Mouse (Mus musculus): ENCODE measurements at regions not wholly inside any gene's neighbourhood (a gene's known extent, or its start where the extent isn't known, plus 50 kb on each side); places are given as distances from the start of the nearest gene placed in this dataset.

DNA sequence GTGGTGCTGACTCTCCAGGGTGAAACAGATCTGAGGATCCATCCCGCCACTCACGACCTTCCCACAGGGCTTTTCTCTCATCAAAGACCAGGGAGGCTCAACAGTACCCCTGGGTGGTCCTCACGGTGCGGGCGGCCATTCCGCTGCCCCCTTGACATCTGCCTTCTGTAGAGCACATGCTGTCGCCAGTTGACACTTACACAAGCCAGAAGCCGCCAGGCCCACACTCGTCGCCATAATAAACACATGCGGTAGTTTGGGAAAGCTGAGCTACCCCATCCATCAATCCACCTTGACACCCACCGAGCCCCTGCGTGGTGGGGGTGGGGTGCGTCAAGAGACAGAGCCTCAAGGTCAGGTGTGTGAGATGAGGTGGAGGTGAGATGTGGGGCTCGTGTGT is 125.7 kb downstream of the Tfap2c start:
- Histone ChIP-seq H3K27ac (ENCODE audit: low read length) (no peak overlapping the region), H3K4me1 (replicated peaks; ENCODE audit: control insufficient read depth, insufficient read depth, low read length) (no peaks in the 10 kb centered on the region), H3K27me3 (replicated peaks; ENCODE audit: control insufficient read depth, insufficient read depth, low read length) (no peaks in the 10 kb centered on the region), H3K9me3 (ENCODE audit: control insufficient read depth, low read length) (no peaks in the 10 kb centered on the region), H3K36me3 (ENCODE audit: control insufficient read depth, insufficient read depth) (no peaks in the 10 kb centered on the region), H3K4me3 (replicated peaks; ENCODE audit: low read length) (no peak overlapping the region), H3K4me2 (ENCODE audit: low read length) (no peak overlapping the region), H3K9ac (replicated peaks; ENCODE audit: low read depth, low read length) (no peak overlapping the region)
- ATAC-seq: no peak
- 80% methylated on average over 15 of the region's 15 CpGs for WGBS

DNA sequence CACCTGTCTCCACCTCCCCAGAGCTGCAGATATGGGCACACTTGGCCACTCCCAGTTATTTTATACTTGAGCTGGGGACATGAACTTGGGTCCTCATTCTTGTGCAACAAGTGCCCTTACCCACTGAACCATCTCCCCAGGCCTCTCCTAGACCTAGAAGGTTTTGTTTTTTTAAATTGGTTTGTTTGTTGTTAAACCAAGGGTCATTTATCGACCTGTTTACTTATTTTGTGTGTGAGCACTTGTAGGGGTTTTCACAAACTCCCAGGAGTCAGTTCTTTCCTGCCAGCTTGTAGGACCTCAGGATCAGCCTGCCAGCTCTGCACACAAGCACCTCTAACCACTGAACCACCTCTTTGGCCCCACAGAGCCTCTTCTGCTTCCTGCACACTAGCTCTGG is 140.8 kb downstream of the Tfap2c start:
- ATAC-seq: no peak
- H3K27ac ChIP-seq (ENCODE audit: low read length): no peak overlapping the region
- no peaks in the 10 kb centered on the region for H3K4me1 ChIP-seq (replicated peaks; ENCODE audit: control insufficient read depth, insufficient read depth, low read length)
- no peak overlapping the region for H3K4me2 ChIP-seq (ENCODE audit: low read length)
- H3K4me3 ChIP-seq (replicated peaks; ENCODE audit: low read length): no peak overlapping the region
- WGBS: 81% methylated on average over 1 of the region's 1 CpGs
- no peaks in the 10 kb centered on the region for H3K9me3 ChIP-seq (ENCODE audit: control insufficient read depth, low read length)
- no peaks in the 10 kb centered on the region for H3K36me3 ChIP-seq (ENCODE audit: control insufficient read depth, insufficient read depth)
- H3K27me3 ChIP-seq (replicated peaks; ENCODE audit: control insufficient read depth, insufficient read depth, low read length): no peaks in the 10 kb centered on the region
- no peak overlapping the region for H3K9ac ChIP-seq (replicated peaks; ENCODE audit: low read depth, low read length)

DNA sequence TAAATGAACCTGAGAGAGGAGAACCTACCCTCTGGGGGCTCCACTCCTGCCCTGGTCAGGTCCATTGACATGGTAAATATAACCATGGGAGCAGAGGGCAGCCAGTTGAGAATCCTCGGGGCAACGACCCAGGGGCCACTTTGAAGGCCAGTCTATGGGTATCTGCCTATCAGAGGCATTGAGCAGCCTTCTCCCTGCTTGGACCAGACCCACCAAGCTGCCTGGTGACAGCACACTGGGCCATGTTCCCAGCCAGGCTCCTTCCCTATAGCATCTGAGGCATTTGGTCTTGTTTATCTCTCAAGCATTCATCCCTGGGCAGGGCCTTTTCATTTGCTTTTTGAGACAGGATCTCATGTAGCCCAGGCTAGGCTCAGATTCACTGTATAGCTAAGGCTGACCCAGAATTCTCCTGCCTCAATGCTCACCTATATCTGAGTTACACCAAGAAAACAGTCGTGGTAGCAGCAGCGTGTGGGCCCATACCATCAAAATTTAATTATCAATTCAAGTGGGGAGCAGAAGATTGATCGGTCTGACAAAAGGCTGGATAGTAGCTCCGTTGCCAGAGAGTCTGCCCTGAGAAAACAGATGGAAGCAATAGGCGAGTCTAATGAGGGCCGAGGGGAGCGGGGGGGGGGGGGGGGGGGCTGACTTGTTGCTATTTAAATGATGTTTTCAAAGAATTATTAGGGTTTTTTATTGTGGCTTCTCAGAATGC is 141.7 kb downstream of the Tfap2c start:
- H3K4me1 ChIP-seq (replicated peaks; ENCODE audit: control insufficient read depth, insufficient read depth, low read length): no peaks in the 10 kb centered on the region
- no peaks in the 10 kb centered on the region for H3K9me3 ChIP-seq (ENCODE audit: control insufficient read depth, low read length)
- ATAC-seq: peak; percentile 74
- no peak overlapping the region for H3K27ac ChIP-seq (ENCODE audit: low read length)
- H3K27me3 ChIP-seq (replicated peaks; ENCODE audit: control insufficient read depth, insufficient read depth, low read length): no peaks in the 10 kb centered on the region
- H3K36me3 ChIP-seq (ENCODE audit: control insufficient read depth, insufficient read depth): no peaks in the 10 kb centered on the region
- no peak overlapping the region for H3K4me2 ChIP-seq (ENCODE audit: low read length)
- no peak overlapping the region for H3K9ac ChIP-seq (replicated peaks; ENCODE audit: low read depth, low read length)
- 40% methylated on average over 9 of the region's 9 CpGs for WGBS
- no peak overlapping the region for H3K4me3 ChIP-seq (replicated peaks; ENCODE audit: low read length)

DNA sequence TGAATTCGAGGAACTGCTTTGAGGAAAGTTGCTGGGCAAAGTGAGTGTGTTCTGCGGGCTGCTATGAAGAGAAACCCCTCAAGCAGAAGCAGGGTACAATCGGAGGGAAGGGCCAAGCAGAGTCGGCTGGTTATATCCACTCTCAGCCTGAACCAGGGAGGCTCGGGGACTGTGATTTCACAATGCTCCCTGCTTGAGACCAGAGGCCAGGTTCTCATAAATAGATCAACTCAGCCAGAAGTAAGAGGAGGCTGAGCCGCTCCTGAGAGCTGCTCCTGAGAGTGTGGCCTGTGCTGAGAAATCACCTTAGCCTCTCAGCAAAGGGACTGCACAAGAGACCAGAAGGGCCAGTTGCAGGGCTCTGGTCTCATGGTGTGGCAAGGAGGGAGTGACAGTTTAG is 149.6 kb downstream of the Tfap2c start:
- WGBS: 24% methylated on average over 6 of the region's 6 CpGs
- no peaks in the 10 kb centered on the region for H3K4me1 ChIP-seq (replicated peaks; ENCODE audit: control insufficient read depth, insufficient read depth, low read length)
- no peak for ATAC-seq
- no peak overlapping the region for H3K27ac ChIP-seq (ENCODE audit: low read length)
- H3K9ac ChIP-seq (replicated peaks; ENCODE audit: low read depth, low read length): no peak overlapping the region
- H3K36me3 ChIP-seq (ENCODE audit: control insufficient read depth, insufficient read depth): no peaks in the 10 kb centered on the region
- H3K9me3 ChIP-seq (ENCODE audit: control insufficient read depth, low read length): no peaks in the 10 kb centered on the region
- no peak overlapping the region for H3K4me3 ChIP-seq (replicated peaks; ENCODE audit: low read length)
- no peaks in the 10 kb centered on the region for H3K27me3 ChIP-seq (replicated peaks; ENCODE audit: control insufficient read depth, insufficient read depth, low read length)
- H3K4me2 ChIP-seq (ENCODE audit: low read length): no peak overlapping the region

DNA sequence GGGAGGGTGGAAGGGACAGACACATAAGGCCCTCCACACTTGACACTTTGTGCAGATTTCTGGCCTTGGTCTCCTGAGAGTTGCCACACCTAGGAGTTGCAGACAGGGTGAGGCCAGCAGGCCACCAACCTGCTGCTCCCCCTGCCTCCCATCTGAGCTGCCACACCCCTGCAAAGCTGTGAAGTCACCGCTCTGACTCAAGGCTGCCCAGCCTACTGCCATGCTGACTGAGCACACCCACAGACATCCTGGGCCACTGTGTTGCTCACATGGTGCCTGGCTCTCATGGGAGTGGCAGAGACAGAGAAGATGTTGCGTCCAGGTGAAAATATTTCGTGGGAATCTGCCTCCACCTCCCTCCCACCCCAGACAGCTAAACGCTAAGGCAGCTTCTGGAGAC is 150.3 kb downstream of the Tfap2c start:
- Histone ChIP-seq H3K4me2 (ENCODE audit: low read length) (no peak overlapping the region), H3K36me3 (ENCODE audit: control insufficient read depth, insufficient read depth) (no peaks in the 10 kb centered on the region), H3K27me3 (replicated peaks; ENCODE audit: control insufficient read depth, insufficient read depth, low read length) (no peaks in the 10 kb centered on the region), H3K4me1 (replicated peaks; ENCODE audit: control insufficient read depth, insufficient read depth, low read length) (no peaks in the 10 kb centered on the region), H3K9ac (replicated peaks; ENCODE audit: low read depth, low read length) (no peak overlapping the region), H3K9me3 (ENCODE audit: control insufficient read depth, low read length) (no peaks in the 10 kb centered on the region), H3K4me3 (replicated peaks; ENCODE audit: low read length) (no peak overlapping the region), H3K27ac (ENCODE audit: low read length) (no peak overlapping the region)
- ATAC-seq: no peak
- 82% methylated on average over 4 of the region's 4 CpGs for WGBS

DNA sequence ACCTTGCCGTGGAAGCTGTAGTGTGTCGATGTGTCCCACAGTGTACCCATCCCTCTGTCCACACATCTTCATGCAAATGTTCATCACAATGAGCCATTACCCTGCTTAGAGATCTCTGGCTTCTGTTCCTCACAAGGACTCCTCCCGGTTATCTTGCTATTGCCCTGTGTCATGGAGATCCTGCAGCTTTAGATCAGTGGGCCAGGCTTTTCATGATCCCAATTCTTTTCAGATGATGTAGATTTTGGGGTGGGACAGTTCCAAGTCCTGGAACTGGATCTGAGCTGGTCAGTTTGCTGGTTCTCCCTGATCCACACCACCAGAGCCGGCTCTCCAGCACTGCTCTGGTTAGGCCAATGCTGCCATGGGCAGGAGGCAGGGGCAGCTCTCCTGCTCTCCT is 161.2 kb downstream of the Tfap2c start:
- ATAC-seq: no peak
- 73% methylated on average over 4 of the region's 4 CpGs for WGBS
- Histone ChIP-seq H3K4me1 (replicated peaks; ENCODE audit: control insufficient read depth, insufficient read depth, low read length) (no peaks in the 10 kb centered on the region), H3K27me3 (replicated peaks; ENCODE audit: control insufficient read depth, insufficient read depth, low read length) (no peaks in the 10 kb centered on the region), H3K36me3 (ENCODE audit: control insufficient read depth, insufficient read depth) (no peaks in the 10 kb centered on the region), H3K9me3 (ENCODE audit: control insufficient read depth, low read length) (no peaks in the 10 kb centered on the region), H3K9ac (replicated peaks; ENCODE audit: low read depth, low read length) (no peak overlapping the region), H3K27ac (ENCODE audit: low read length) (no peak overlapping the region), H3K4me2 (ENCODE audit: low read length) (no peak overlapping the region), H3K4me3 (replicated peaks; ENCODE audit: low read length) (no peak overlapping the region)

DNA sequence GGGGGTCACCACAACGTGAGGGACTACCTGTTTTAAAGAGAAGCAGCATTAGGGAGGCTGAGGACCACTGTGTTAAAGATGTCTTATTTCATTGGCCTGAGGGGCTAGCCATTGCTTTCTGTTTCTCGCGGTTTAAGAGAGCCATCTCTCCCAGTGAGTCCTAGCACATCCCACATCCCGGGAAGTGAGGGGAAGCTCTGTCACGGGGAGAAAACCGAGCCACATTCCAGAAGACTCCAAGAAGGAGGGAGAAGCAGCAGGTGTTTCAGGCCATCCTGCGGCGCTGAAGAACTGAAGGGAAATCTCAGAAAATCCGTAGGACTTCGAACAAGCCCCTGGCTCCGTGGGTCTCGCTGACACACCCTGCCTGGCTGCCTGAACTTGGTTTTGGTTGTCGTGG is 177.3 kb downstream of the Tfap2c start:
- WGBS: 3% methylated on average over 13 of the region's 13 CpGs
- Histone ChIP-seq H3K27me3 (replicated peaks; ENCODE audit: control insufficient read depth, insufficient read depth, low read length) (peaks cover 6% of the 10 kb centered on the region; the same call in 1 of the 2 replicates), H3K9me3 (ENCODE audit: control insufficient read depth, low read length) (no peaks in the 10 kb centered on the region), H3K36me3 (ENCODE audit: control insufficient read depth, insufficient read depth) (no peaks in the 10 kb centered on the region), H3K9ac (replicated peaks; ENCODE audit: low read depth, low read length) (no peak overlapping the region), H3K4me1 (replicated peaks; ENCODE audit: control insufficient read depth, insufficient read depth, low read length) (peaks cover 22% of the 10 kb centered on the region), H3K4me3 (replicated peaks; ENCODE audit: low read length) (no peak overlapping the region), H3K27ac (ENCODE audit: low read length) (no peak overlapping the region), H3K4me2 (ENCODE audit: low read length) (no peak overlapping the region)
- no peak for ATAC-seq

DNA sequence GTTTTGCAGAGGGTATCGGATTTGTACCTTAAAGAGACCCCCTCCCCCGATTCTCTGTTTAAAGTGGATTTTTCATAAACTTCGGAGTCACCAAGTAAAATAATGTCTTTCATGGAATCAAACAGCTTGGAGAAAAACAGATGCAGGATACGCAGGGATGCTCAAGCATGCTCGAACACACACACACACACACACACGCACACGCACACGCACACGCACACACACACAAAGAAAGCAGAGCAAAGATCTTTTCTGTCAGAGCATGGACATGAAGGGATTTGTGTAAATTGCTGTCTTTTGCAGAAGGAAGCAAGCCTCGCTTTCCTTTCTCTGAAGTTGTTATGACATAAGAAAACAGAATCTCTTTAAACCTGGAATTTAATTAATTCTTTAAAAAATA is 178.2 kb downstream of the Tfap2c start:
- Histone ChIP-seq H3K4me1 (replicated peaks; ENCODE audit: control insufficient read depth, insufficient read depth, low read length) (peaks cover 31% of the 10 kb centered on the region), H3K4me3 (replicated peaks; ENCODE audit: low read length) (peak overlapping the region; percentile 5; the same call in 1 of the 2 replicates), H3K27ac (ENCODE audit: low read length) (no peak overlapping the region; the same call in 1 of the 2 replicates), H3K4me2 (ENCODE audit: low read length) (peak overlapping the region; percentile 92), H3K9me3 (ENCODE audit: control insufficient read depth, low read length) (no peaks in the 10 kb centered on the region), H3K9ac (replicated peaks; ENCODE audit: low read depth, low read length) (no peak overlapping the region; the same call in 1 of the 2 replicates), H3K36me3 (ENCODE audit: control insufficient read depth, insufficient read depth) (no peaks in the 10 kb centered on the region), H3K27me3 (replicated peaks; ENCODE audit: control insufficient read depth, insufficient read depth, low read length) (peaks cover 10% of the 10 kb centered on the region; the same call in 1 of the 2 replicates)
- 3% methylated on average over 10 of the region's 10 CpGs for WGBS
- no peak for ATAC-seq

DNA sequence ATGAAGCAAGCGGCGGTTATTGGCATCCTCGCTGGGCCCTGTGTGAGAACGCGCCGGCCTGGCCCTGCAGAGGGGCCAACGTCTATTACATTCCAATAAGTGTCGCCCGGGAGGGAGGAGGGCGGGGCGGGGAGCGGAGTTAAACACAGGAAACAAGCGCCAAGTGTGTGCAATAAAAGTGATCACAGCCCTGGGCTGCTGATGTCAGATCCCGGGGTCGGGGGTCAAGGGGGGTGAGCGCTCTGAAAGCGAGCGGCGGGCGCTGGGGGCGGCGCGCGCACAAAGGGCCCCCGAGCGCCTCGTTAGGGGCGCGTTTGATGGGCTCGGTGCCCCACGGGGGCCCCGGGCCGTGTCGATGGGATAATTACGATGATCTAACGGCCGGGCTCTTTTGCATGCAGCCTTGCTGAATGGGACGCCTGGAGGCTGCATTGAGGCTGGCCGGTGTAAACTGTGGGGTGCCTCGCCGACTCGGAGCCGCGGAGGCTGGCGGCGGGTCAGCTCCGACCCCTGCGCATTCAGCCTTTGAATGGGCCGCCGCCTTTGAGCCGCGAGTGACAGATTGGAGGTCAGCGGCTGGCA is 178.9 kb downstream of the Tfap2c start:
- no peaks in the 10 kb centered on the region for H3K36me3 ChIP-seq (ENCODE audit: control insufficient read depth, insufficient read depth)
- H3K9me3 ChIP-seq (ENCODE audit: control insufficient read depth, low read length): no peaks in the 10 kb centered on the region
- H3K27me3 ChIP-seq (replicated peaks; ENCODE audit: control insufficient read depth, insufficient read depth, low read length): peaks cover 12% of the 10 kb centered on the region; the same call in 1 of the 2 replicates
- under 1% methylated on average over 50 of the region's 53 CpGs for WGBS
- ATAC-seq: peak; percentile 93
- peak overlapping the region; percentile 53 for H3K9ac ChIP-seq (replicated peaks; ENCODE audit: low read depth, low read length)
- no peak overlapping the region for H3K27ac ChIP-seq (ENCODE audit: low read length)
- H3K4me2 ChIP-seq (ENCODE audit: low read length): peak overlapping the region; percentile 92
- H3K4me3 ChIP-seq (replicated peaks; ENCODE audit: low read length): peak overlapping the region; percentile 48
- peaks cover 32% of the 10 kb centered on the region for H3K4me1 ChIP-seq (replicated peaks; ENCODE audit: control insufficient read depth, insufficient read depth, low read length)
